Comparison of ENCODE assay signal across 10 mouse cellular contexts in genomic region chr6:136096269-136096668, GRCm38 (mm10).
DNase-seq lines count a peak whose midpoint lies in the region; ATAC-seq and TF ChIP-seq lines count a peak whose summit lies in the region.
"Had no signal": no experiment of that assay in that cellular context is flagged by ENCODE, and none has a peak within 500 bp of the region (broad histone marks: within the 10 kb centered on the region; RNA-seq: fewer than 3 reads in every experiment).

No protein-coding gene starts in this region.

- no peak overlapping the region for H3K4me3 ChIP-seq in heart, adult 2 months
- no peak overlapping the region for H3K4me3 ChIP-seq in liver, postnatal 0 days (ENCODE audit: low read depth, low read length)
- no peak overlapping the region for H3K4me3 ChIP-seq in liver, embryonic 11.5 days (ENCODE audit: low read depth, low read length)
- H3K4me3 ChIP-seq: forebrain, embryonic 12.5 days had no signal

- no peak for TF ChIP-seq EP300 in heart, adult 2 months (IDR thresholded peaks at IDR 0.05; ENCODE audit: insufficient read depth, low read depth, low read length)
- no peak for TF ChIP-seq EP300 in liver, postnatal 0 days (IDR thresholded peaks at IDR 0.05; ENCODE audit: low read depth)

- H3K9me3 ChIP-seq in liver, postnatal 0 days (ENCODE audit: low read length), result no peaks in the 10 kb centered on the region
- no peaks in the 10 kb centered on the region; the same call in 1 of the 2 replicates for H3K9me3 ChIP-seq in liver, embryonic 11.5 days (ENCODE audit: control insufficient read depth, low read length)
- H3K9me3 ChIP-seq: forebrain, embryonic 12.5 days had no signal

- H3K4me2 ChIP-seq in liver, postnatal 0 days (ENCODE audit: low read depth, low read length), result no peak overlapping the region
- no peak overlapping the region for H3K4me2 ChIP-seq in liver, embryonic 11.5 days
- H3K4me2 ChIP-seq: forebrain, embryonic 12.5 days had no signal

- intact Hi-C loops in heart, adult 2 months (cut with DNase I), result no loop called here
- intact Hi-C loops in heart, postnatal 10 days (cut with DNase I), result no loop called here

- H3K79me2 ChIP-seq in heart, adult 2 months (replicated peaks; ENCODE audit: control insufficient read depth, insufficient read depth, low read length), result no peaks in the 10 kb centered on the region

- peak; percentile 29; the same call in 1 of the 2 replicates for TF ChIP-seq CTCF in heart, adult 2 months (IDR thresholded peaks at IDR 0.05)
- TF ChIP-seq CTCF in liver, postnatal 0 days (IDR thresholded peaks at IDR 0.05; ENCODE audit: low read depth), result peak; percentile 54

- 29% methylated on average over 1 of the region's 1 CpGs for WGBS in heart, adult 2 months
- WGBS in liver, postnatal 0 days (ENCODE audit: insufficient replicate concordance), result 11% methylated on average over 1 of the region's 1 CpGs
- 20% methylated on average over 1 of the region's 1 CpGs for WGBS in liver, embryonic 11.5 days

- no peak overlapping the region for H3K27ac ChIP-seq in heart, adult 2 months
- H3K27ac ChIP-seq in liver, postnatal 0 days (ENCODE audit: low read depth), result no peak overlapping the region
- no peak overlapping the region for H3K27ac ChIP-seq in liver, embryonic 11.5 days (ENCODE audit: low read depth, low read length)
- H3K27ac ChIP-seq: forebrain, embryonic 12.5 days had no signal

- no peak for TF ChIP-seq POLR2A in heart, adult 2 months (IDR thresholded peaks at IDR 0.05; ENCODE audit: insufficient read depth, low read depth, low read length)

- no peak overlapping the region for H3K9ac ChIP-seq in heart, adult 2 months (ENCODE audit: low read depth, low read length)
- no peak overlapping the region for H3K9ac ChIP-seq in liver, postnatal 0 days (replicated peaks)
- H3K9ac ChIP-seq in liver, embryonic 11.5 days (ENCODE audit: low read depth, low read length), result no peak overlapping the region
- H3K9ac ChIP-seq: forebrain, embryonic 12.5 days had no signal

- H3K4me1 ChIP-seq in heart, adult 2 months (ENCODE audit: control insufficient read depth, insufficient read depth, low read length), result no peaks in the 10 kb centered on the region
- H3K4me1 ChIP-seq in liver, postnatal 0 days (ENCODE audit: insufficient read depth), result no peaks in the 10 kb centered on the region
- H3K4me1 ChIP-seq in liver, embryonic 11.5 days (replicated peaks; ENCODE audit: control insufficient read depth, insufficient read depth, low read length), result no peaks in the 10 kb centered on the region
- H3K4me1 ChIP-seq: forebrain, embryonic 12.5 days had no signal

- DNase-seq in heart, adult 2 months, result no peak
- DNase-seq in heart, postnatal 10 days, result no peak
- no peak for DNase-seq in liver, postnatal 0 days
- no peak for DNase-seq in liver, embryonic 11.5 days (ENCODE audit: low spot score)
- peak; percentile 4 for DNase-seq in lung, postnatal 14 days
- no peak for DNase-seq in layer of hippocampus, postnatal 10 days (ENCODE audit: low spot score in 2 of 2)
- DNase-seq: right cerebral cortex, postnatal 25 days; thymus, adult 2 months had no signal

- H3K27me3 ChIP-seq in heart, adult 2 months (ENCODE audit: control insufficient read depth, insufficient read depth, low read length), result no peaks in the 10 kb centered on the region
- H3K27me3 ChIP-seq in liver, postnatal 0 days (ENCODE audit: insufficient read depth, low read length), result no peaks in the 10 kb centered on the region
- H3K27me3 ChIP-seq in liver, embryonic 11.5 days (replicated peaks; ENCODE audit: control insufficient read depth, insufficient read depth, low read length), result no peaks in the 10 kb centered on the region
- H3K27me3 ChIP-seq: forebrain, embryonic 12.5 days had no signal

- H3K36me3 ChIP-seq in heart, adult 2 months (ENCODE audit: control insufficient read depth, insufficient read depth, low read length), result no peaks in the 10 kb centered on the region
- no peaks in the 10 kb centered on the region for H3K36me3 ChIP-seq in liver, postnatal 0 days (replicated peaks; ENCODE audit: insufficient read depth, low read length)
- H3K36me3 ChIP-seq in liver, embryonic 11.5 days (ENCODE audit: control insufficient read depth, insufficient read depth, low read length), result no peaks in the 10 kb centered on the region
- H3K36me3 ChIP-seq: forebrain, embryonic 12.5 days had no signal

- ATAC-seq in liver, postnatal 0 days, result no peak
- no peak for ATAC-seq in liver, embryonic 11.5 days (replicated peaks; ENCODE audit: low FRiP score)
- ATAC-seq in common myeloid progenitor, adult 5-6 weeks (replicated peaks; ENCODE audit: low read depth, poor library complexity, severe bottlenecking), result 0 out of 2 replicates have a peak, but pooled peaks have one; percentile 60
